Mouse (Mus musculus) lung, postnatal 14 days (tissue): Measurements from ENCODE around the gene Vangl2.

Source experiments
- DNase-seq: peaks from one replicate; pipeline ENCODE4 v3.0.0; 2021

Gene Vangl2

GRCm38 (mm10) chr1:172027010-172027808 is 1.0 kb downstream of the Vangl2 start:
- peak; percentile 94 for DNase-seq

GRCm38 (mm10) chr1:172026201-172026901 is 1.9 kb downstream of the Vangl2 start:
- no peak for DNase-seq

DNA sequence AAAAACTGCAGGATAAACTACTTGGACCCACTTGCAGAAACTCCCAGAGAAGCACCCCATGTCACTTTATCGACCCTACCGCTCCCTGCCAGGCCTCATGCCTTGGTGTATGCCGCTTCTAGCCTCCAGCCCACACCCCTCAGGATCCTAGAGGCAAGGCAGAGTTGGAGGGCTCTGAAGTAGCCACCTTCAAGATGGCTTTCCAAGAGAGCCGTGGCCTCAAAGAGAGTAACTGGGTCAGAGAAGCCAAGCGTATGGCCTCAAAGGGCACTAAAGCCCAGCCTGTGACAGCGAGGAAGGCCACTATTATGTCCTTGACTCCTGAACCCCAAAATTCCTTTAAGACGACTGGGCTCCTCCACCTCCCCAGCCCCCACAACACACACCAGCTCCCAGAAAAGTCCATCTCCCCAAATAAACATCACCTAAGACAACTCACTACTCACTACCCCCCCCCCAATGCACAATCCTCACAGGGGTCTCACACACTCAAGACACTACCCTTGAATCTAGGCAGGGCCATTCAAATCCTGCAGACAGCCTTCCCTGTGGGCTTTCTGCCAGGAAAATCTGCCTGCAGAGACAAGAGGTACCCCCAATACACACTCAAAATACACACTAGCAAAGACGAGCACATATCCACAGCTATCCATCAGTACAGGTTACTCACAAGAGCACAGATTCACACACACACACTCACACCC is 2.9 kb downstream of the Vangl2 start:
- no peak for DNase-seq

DNA sequence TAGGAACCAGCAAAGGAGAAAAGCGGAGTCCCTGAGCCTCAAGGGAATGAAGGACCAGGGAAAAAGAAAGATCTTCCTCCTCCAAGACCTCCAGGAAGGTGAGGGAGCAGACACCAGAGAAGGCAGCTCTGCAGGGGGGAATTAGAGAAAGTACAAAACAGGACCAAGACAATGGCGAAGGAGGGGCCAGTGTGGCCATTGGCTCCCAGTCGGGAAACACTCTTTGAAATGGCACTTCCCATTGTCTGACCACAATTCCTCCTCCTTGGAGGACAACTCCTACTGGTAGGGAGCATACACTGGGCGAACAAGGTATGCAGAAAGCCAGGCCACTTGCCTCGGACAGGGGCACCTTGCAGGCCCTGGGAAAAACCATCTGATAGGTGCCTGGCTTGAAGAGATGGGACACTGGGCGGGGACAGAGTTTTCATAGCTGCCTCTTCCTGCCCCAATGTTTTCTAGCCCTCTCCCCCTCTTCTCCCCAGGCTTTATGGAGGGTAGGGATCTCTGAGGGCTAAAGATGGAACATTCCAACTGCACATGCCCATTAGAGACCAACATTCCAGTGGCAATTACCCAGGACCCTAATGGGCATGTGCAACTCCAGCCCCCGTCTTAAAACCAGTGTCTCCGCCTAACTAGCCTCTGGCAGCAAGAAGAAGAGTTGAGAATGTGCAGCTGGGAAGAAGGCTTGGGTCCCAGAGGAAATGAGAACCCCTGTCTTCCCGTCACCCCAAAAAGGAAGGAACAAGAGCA is 3.9 kb downstream of the Vangl2 start:
- DNase-seq = no peak

DNA sequence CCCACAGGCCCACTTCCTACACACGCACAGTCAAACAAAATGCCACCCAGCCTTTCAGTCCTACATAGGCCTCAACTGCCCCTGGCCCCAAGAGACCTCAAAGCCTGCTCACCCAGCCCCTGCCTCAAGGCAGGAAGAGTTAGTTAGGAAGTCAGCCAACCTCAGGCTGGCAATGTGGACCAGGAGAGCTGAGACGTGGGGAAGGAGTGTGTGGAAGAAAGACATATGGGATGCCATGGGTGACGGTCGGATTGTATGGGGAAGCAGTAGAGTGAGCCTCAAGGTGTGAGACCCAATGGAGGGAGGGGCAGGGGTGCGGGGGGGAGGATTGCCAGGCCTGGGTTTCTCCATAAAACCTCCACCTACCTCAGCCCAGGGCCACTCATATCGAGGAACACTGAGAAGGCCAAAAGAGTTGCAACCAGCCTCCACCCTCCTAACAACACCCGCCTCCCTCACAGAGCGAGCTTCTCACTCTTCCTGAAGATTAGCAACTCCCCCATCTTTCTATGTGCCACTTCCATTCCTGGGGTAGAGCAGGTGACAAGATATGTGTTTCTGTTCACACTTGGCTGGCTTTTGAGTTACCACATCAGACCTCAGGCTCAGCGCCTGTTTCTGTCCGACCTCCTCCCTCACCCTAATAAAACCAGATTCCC is 8.3 kb downstream of the Vangl2 start:
- DNase-seq = no peak

GRCm38 (mm10) chr1:172019339-172019738 is 8.9 kb downstream of the Vangl2 start:
- DNase-seq = no peak

DNA sequence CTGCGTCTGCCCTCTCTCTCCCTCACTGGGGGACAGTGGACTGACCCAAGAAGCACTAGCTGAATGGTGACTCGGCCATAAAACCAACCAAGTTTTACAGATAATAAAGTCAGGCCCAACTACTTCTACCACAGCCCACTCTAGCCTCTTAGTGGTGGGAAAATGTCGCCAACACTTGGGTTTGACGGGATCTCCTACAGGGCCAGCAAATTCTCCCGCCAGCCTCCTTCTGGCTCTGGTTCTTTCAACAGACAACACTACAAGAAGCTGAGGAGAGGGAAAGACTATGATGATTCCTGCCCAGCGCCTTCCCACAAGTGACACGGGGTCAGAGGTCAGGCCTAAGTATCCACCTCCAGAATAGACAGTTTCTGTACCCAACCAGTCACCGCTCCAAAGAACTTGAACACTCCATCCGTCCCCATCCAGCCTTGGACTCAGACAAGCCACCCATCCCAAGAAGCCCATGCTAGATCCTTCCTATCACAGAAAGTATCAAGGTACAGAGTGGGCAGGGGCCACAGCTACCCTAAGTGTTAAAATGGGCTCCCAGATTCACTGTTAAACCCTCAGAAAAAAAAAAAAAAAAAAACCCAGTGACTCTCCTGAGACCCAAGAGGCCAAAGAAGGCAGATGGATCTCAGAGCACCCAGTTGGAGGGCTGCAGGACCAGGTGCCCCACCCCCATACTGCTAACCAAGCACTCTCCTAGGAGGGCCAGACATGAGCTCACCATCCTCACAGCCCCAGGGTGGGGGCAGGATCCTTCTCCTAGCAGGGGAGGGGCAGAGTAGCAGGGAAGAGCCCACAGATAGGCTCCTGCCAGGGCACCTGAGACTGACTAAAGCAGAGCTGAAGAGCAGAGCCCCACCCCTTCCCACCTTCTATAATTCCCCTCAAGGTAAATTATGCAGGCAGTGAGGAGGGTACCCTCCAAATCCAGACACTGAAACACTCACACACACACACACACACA is 9.6 kb downstream of the Vangl2 start:
- DNase-seq = no peak

DNA sequence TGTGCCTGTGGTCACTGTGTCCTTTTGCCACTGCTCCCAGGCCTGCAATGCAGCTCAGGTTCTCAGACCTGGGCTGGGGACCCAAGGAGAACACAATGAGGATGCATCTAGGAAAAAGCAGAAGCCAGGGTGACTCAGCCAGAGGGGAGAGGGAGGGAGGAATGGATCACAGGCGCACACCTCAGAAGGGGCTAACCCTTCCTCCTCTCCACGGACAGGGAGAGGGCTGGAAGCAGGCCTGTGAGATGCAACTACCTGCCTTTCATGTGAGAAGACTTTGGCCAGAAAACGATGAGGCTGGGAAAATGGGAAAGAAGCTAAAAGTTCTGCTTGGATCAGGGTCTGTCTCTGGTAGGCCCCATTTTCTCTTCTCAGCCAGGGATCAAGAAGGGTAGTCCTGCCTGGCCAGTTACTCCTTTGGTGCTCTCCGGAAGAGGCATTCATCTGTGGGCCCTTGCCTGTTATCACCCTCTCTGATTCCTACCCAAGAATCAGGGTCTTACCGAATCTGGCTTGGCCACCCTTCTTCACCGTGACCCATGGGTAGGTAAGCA is 10.7 kb downstream of the Vangl2 start:
- DNase-seq = no peak

GRCm38 (mm10) chr1:172016660-172017516 is 11.4 kb downstream of the Vangl2 start:
- DNase-seq = no peak

DNA sequence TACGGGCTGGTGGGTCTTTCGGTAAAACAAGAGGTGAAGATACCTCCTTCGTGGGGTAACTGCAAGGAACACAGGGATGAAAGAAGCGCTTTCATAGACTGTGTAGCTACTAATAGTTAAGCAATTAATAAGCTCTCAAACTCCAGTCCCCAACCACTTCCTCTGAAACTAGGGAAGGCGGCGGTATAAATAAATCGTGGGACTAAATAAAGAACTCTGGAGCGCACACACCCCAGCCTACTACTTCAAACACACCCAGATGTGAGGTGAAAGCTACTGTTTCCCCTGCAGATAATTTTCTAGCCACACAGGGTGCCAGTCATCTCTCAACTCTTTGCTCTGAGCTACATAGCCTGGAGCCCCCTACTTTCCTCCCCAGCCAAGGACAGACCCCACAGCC is 12.2 kb downstream of the Vangl2 start:
- DNase-seq = no peak

DNA sequence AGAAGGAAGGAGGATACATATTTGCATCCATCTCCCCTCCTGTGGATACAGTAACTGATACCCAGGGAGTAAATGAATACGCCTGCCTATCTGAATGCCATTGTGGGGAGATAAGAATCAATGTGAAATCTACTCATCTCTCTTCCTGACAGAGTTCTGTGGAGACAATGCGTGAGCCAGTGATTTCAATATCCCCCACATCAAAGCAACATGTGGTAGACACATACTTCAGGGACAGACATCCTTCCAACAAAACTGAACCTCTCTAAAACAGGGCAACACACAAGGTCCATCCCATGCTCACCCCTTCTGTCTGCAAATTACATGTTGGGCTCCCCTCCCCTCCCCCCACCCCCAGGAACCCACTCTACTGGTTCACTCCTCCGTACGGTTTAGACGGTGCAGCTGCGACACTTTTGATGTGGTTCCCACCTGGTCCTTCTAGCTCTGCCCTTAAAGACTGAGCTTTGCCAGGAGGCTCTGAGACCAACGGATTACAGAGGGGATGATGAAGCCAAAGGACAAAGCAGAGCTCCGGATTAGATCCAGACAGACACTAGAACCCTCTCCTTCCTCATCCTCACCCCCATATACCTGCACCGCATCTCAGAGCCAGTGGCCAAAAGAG is 12.8 kb downstream of the Vangl2 start:
- DNase-seq = no peak

DNA sequence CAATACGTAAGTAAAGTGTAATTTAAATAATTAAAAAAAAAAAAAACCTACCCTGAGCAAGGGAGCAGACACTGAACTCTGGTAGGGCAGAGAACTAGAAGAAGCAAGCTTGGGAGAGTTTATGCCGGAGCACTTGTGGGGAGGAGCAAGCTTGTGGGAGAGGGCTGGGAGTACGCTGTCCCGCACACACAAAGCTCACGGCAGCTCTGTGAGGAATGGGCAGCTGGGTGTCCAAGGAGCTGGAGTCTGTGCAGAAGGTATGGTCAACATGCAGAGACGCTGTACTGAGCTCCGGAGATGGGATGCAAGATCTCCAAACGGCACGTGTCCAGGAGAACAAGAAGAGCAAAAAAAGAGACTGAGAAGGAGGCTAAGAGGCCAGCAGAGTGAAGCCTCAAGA is 13.5 kb downstream of the Vangl2 start:
- no peak for DNase-seq

GRCm38 (mm10) chr1:172012030-172012429 is 16.2 kb downstream of the Vangl2 start:
- DNase-seq = peak; percentile 82

DNA sequence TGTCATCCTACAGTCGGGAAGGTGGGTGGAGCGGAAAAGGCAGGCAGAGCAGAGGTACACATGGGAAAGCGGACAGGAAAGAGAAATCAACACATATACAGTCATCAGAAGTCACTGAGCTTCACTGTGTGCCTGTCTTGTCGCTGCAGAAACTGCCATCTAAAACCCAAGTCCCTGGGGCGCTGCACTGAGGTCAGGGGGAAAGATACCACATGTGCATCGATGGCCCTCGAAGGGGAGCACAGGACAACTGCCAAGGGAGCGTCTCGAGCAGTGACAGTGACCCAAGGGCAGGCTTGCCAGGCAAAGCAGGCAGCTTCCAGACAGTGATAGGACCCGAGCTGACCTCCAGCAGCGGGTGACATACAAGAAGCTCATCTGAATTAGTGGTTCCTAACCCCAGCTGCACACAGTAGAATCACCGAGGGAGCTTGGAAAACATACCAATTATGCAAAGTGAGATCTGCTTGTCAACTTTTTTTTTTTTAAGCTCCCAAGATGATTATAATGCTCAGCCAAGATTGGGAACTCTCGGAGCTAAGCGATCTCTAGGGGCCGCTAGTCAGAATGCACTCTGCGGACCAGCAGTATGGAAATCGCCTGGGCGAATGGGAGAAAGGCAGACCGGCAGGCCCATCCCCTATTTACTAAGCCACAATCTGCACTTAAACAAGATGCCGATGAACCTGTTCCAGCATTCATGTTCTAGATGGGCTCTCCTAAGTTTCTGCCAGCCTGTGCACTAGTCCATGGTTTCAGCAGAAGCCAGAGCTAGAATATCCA is 18.0 kb downstream of the Vangl2 start:
- DNase-seq = no peak

DNA sequence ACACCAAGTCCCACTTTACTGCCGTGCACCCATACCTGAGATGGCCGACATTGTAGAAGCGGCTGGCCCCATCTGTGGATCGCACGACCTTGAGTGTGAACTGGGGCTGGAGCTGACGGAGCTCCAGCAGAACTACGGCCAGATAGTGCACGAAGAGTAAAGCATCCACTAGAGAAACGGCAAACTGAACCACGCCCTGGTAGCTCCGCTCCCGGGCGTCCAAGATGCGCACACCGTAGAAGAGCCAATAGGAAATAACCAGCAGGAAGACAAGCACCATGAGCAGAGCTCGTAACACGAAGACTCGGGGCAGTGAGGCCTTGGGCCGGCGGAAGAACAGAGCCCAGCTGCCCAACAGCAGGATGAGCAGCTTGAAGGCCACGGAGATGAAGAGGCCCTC is 18.8 kb downstream of the Vangl2 start:
- DNase-seq = no peak

DNA sequence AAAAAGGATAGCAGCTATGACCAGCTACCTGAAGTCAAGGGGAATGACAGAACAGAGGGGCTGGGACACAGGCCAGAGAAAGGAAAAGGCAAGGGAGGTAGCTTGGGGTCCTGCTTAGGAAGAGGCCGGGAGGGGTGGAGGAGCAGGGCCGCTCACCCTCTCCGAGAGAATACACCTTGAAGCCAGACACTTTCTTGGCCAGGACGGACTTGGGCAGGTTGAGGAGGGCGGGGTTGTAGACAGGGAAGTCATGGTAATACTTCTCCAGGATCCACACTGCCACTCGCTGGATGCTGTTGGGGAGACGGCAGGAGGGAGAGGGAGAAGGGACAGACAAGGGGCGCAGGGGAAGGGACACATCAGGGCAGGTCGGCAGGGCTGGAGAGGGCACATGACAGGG is 19.9 kb downstream of the Vangl2 start:
- DNase-seq = no peak

DNA sequence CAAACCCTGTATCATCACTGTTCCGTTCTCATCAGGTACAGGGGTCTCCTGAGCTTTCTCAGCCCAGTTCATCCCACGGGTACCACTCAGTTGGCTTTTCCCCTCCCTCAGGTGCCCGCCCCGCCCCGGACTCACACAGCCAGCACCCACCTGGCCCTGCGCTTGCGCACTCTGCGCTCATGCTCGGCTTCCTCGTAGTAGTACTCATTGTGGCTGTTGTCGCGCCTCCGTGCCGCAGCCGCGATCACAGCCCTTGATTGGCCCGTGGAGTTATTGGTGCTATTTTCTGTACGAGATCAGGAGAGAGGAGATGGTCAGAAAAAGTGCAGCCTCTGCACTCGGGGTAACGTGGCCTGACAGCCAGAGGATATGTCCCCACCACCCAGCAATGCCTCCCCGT is 20.5 kb downstream of the Vangl2 start:
- DNase-seq = no peak

- DNase-seq = no peak
These were observed 26.6 kb downstream of the Vangl2 start for GRCm38 (mm10) chr1:172001665-172002064.

DNA sequence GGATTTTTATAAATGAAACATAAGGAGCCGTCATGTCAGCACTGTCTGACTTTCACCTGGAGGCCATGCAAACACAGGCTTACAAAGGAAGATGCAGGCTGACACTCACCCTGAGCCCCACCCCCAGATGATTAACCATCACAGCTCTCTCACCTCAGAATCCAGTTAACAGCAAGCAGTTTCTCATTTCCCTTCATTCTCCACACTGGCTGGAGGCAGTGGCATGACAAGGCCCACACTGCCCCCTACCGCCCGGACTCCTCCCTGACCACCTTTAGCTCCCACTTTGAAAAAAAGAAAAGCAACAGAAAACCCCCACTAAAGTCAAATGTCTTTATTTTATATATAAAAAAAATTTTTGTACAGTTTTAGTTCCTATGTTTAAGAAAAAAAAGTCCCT is 27.6 kb downstream of the Vangl2 start:
- peak; percentile 73 for DNase-seq
